Mouse (Mus musculus) lung, postnatal 4 days (tissue): ENCODE measurements around the gene Hist1h2bj.

ENCODE experiments used
- DNase-seq, 2 experiments: peaks; one replicate each; pipeline ENCODE4 v3.0.0; 2021

Gene Hist1h2bj

GRCm38 (mm10) chr13:22015479-22016450, 27.2 kb upstream of the Hist1h2bj start:
- DNase-seq, result peak; percentile 70 to 82

- DNase-seq, result no peak
Observed at GRCm38 (mm10) chr13:22019934-22020835, 22.8 kb upstream of the Hist1h2bj start.

- DNase-seq, result peak; percentile 44 to 77
Observed at GRCm38 (mm10) chr13:22020901-22021339, 22.1 kb upstream of the Hist1h2bj start.

- no peak for DNase-seq
Observed at GRCm38 (mm10) chr13:22021581-22021980, 21.4 kb upstream of the Hist1h2bj start.

- DNase-seq, result peak; percentile 74 to 85
Observed at GRCm38 (mm10) chr13:22022241-22022640, 20.8 kb upstream of the Hist1h2bj start.

- DNase-seq, result peak; percentile 81 to 89
Observed at GRCm38 (mm10) chr13:22026058-22027031, 16.7 kb upstream of the Hist1h2bj start.

- DNase-seq, result peak; percentile 94 to 97
Observed at GRCm38 (mm10) chr13:22028673-22029460, 14.1 kb upstream of the Hist1h2bj start.

GRCm38 (mm10) chr13:22029928-22030327, 13.1 kb upstream of the Hist1h2bj start:
- DNase-seq, result no peak

- DNase-seq, result no peak
Observed at GRCm38 (mm10) chr13:22030493-22030892, 12.5 kb upstream of the Hist1h2bj start.

- no peak for DNase-seq
Observed at GRCm38 (mm10) chr13:22033741-22034442, 9.1 kb upstream of the Hist1h2bj start.

- no peak for DNase-seq
Observed at GRCm38 (mm10) chr13:22034443-22035266, 8.4 kb upstream of the Hist1h2bj start.

- peak; percentile 75 to 90 for DNase-seq
Observed at GRCm38 (mm10) chr13:22035267-22036148, 7.5 kb upstream of the Hist1h2bj start, which contains the start of the genes Hist1h2ah and Hist1h2bk. Hist1h2ah (minus strand) TSS chr13:22035568. Hist1h2bk (plus strand) TSS chr13:22035870.

- no peak for DNase-seq
Observed at GRCm38 (mm10) chr13:22036149-22036956, 6.7 kb upstream of the Hist1h2bj start.

GRCm38 (mm10) chr13:22036986-22037385, 6.0 kb upstream of the Hist1h2bj start:
- DNase-seq, result no peak

- no peak for DNase-seq
Observed at GRCm38 (mm10) chr13:22037415-22037814, 5.6 kb upstream of the Hist1h2bj start.

GRCm38 (mm10) chr13:22039364-22039763, 3.6 kb upstream of the Hist1h2bj start:
- DNase-seq, result no peak

GRCm38 (mm10) chr13:22039951-22040463, 3.0 kb upstream of the Hist1h2bj start:
- DNase-seq, result no peak
